Mouse (Mus musculus) bone marrow, adult 2 months (tissue): ENCODE measurements around the gene Capns1.

Experiments used
- CTCF ChIP-seq: fragments of 200-500 bp; IDR thresholded peaks from 2 replicates; pipeline ENCODE4 v1.5.1; 2011; ENCODE audit warnings: low read length, control low read depth; ENCODE audit not compliant: control insufficient read depth, insufficient read depth
- POLR2A ChIP-seq: fragments of 200-500 bp; IDR thresholded peaks from 2 replicates; pipeline ENCODE4 v1.6.1; 2011; ENCODE audit warnings: low read depth, mild to moderate bottlenecking, control low read depth, low read length, borderline replicate concordance; ENCODE audit not compliant: control insufficient read depth

- TF ChIP-seq POLR2A (no peak), CTCF (no peak)
Measured at GRCm38 (mm10) chr7:30170283-30170951, 28.2 kb downstream of the Capns1 start.
